Mouse (Mus musculus) liver, embryonic 12.5 days (tissue): ENCODE results near the gene Dgkg. TPM values are rescaled to one million over a fixed set of nuclear protein-coding genes. Genes with fewer than 3 reads are reported as not detected.

Experiments
- ATAC-seq: fragments of 200-750 bp; cut with Nextera tagmentation; 2 replicates; pipeline ENCODE4 v1.8.0; 2017; ENCODE audit warnings: moderate number of reproducible peaks, mild to moderate bottlenecking, moderate library complexity
- H3K27ac ChIP-seq: fragments of 300-500 bp; sonication (generic); 2 replicates; pipeline ENCODE4 v1.5.1; 2016; ENCODE audit warnings: mild to moderate bottlenecking
- H3K27me3 ChIP-seq: fragments of 300-500 bp; sonication (generic); replicated peaks from 2 replicates; pipeline ENCODE4 v1.6.1; 2016; ENCODE audit warnings: mild to moderate bottlenecking, moderate library complexity
- H3K36me3 ChIP-seq: fragments of 300-500 bp; sonication (generic); 2 replicates; pipeline ENCODE4 v1.6.1; 2016; ENCODE audit warnings: mild to moderate bottlenecking, moderate library complexity
- H3K4me1 ChIP-seq: fragments of 300-500 bp; sonication (generic); 2 replicates; pipeline ENCODE4 v1.6.1; 2016
- H3K4me2 ChIP-seq: fragments of 300-500 bp; sonication (generic); 2 replicates; pipeline ENCODE4 v1.6.1; 2016; ENCODE audit warnings: mild to moderate bottlenecking, moderate library complexity
- H3K4me3 ChIP-seq: fragments of 300-500 bp; sonication (generic); 2 replicates; pipeline ENCODE4 v1.5.1; 2016; ENCODE audit warnings: mild to moderate bottlenecking, moderate library complexity
- H3K9ac ChIP-seq: fragments of 300-500 bp; sonication (generic); 2 replicates; pipeline ENCODE4 v1.6.1; 2016; ENCODE audit warnings: mild to moderate bottlenecking, moderate library complexity
- H3K9me3 ChIP-seq: fragments of 300-500 bp; sonication (generic); replicated peaks from 2 replicates; pipeline ENCODE4 v1.6.1; 2016; ENCODE audit warnings: mild to moderate bottlenecking, moderate library complexity
- WGBS: fragments of 180-500 bp; shearing (Covaris S2); methylation state at CpG from one replicate; pipeline ENCODE4 v1.1.7; 2016; ENCODE audit not compliant: insufficient replicate concordance; 5-methylcytosine and 5-hydroxymethylcytosine counted together
- polyA plus RNA-seq: library from polyadenylated mRNA; unstranded; fragments of >200 nt; fragmentation: Nextera tagmentation; extraction: Ambion mirVana; gene quantifications from 2 replicates; pipeline ENCODE4 v1.2.1, GENCODE M21; 2016

Gene Dgkg
- polyA plus RNA-seq, 1 experiment from 2014 or later, result 0.89 TPM

- H3K9ac ChIP-seq, result no peak overlapping the region
- no peaks in the 10 kb centered on the region for H3K9me3 ChIP-seq
- H3K4me3 ChIP-seq, result no peak overlapping the region
- H3K4me2 ChIP-seq, result no peak overlapping the region
- WGBS, result 41% methylated on average over 2 of the region's 2 CpGs
- H3K36me3 ChIP-seq, result no peaks in the 10 kb centered on the region
- no peak for ATAC-seq
- no peaks in the 10 kb centered on the region for H3K4me1 ChIP-seq
- H3K27ac ChIP-seq, result no peak overlapping the region
- H3K27me3 ChIP-seq, result no peaks in the 10 kb centered on the region
These were observed 73.6 kb downstream of the Dgkg start for GRCm38 (mm10) chr16:22583401-22583800.

GRCm38 (mm10) chr16:22582173-22582929, 74.7 kb downstream of the Dgkg start:
- Histone ChIP-seq H3K9ac (no peak overlapping the region), H3K4me3 (no peak overlapping the region), H3K27me3 (no peaks in the 10 kb centered on the region), H3K4me2 (no peak overlapping the region), H3K36me3 (no peaks in the 10 kb centered on the region), H3K27ac (no peak overlapping the region), H3K9me3 (no peaks in the 10 kb centered on the region), H3K4me1 (no peaks in the 10 kb centered on the region)
- WGBS, result 65% methylated on average over 11 of the region's 11 CpGs
- ATAC-seq, result no peak

DNA sequence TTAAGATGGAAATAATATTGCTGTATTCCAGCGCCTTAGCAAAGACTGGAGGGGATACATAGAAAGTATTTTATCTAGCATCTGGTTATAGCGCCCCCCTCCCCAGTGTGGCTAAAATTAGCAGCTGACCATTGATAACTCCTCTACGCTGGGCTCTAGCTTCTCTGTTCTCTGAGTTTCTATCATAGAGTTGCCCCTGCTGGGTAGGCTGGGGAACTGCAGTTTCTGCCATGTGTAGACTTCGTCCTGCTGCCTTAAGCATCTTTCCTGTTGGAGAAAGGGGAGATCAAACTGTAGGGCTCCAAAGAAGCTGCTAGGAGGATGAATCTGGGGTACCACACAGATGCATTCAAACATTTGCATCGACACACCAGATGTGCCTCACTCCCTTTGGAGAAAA, 76.9 kb downstream of the Dgkg start:
- Histone ChIP-seq H3K9ac (no peak overlapping the region), H3K27me3 (no peaks in the 10 kb centered on the region), H3K4me1 (no peaks in the 10 kb centered on the region), H3K9me3 (no peaks in the 10 kb centered on the region), H3K4me3 (no peak overlapping the region), H3K4me2 (no peak overlapping the region), H3K36me3 (no peaks in the 10 kb centered on the region), H3K27ac (no peak overlapping the region)
- WGBS, result 27% methylated on average over 5 of the region's 5 CpGs
- ATAC-seq, result no peak

DNA sequence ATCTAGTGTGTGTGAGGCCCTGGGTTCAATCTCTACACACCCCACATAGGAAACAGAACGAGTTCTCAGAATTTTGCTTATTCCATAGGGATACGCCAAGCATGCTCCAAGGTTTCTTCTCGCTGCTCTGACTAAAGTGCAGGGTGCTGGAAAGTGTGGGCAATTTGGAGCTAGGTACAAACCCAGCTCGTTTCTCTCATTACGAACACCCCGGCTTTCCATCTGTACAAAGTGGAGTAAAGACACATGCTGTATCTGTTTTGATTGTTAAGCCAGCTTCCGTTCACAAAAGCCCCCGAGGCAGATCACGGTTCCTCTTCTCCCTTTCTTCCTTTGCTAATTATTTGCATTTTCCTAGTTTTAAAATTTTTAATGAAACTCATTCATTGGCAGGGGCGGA, 78.1 kb downstream of the Dgkg start:
- no peaks in the 10 kb centered on the region for H3K9me3 ChIP-seq
- no peak overlapping the region for H3K4me2 ChIP-seq
- H3K27me3 ChIP-seq, result no peaks in the 10 kb centered on the region
- WGBS, result 66% methylated on average over 10 of the region's 10 CpGs
- H3K36me3 ChIP-seq, result no peaks in the 10 kb centered on the region
- no peak overlapping the region for H3K4me3 ChIP-seq
- H3K27ac ChIP-seq, result no peak overlapping the region
- H3K9ac ChIP-seq, result no peak overlapping the region
- no peak for ATAC-seq
- no peaks in the 10 kb centered on the region for H3K4me1 ChIP-seq

- WGBS, result 37% methylated on average over 8 of the region's 8 CpGs
- peaks cover 6% of the 10 kb centered on the region for H3K27me3 ChIP-seq
- no peaks in the 10 kb centered on the region for H3K36me3 ChIP-seq
- H3K27ac ChIP-seq, result no peak overlapping the region
- H3K4me1 ChIP-seq, result no peaks in the 10 kb centered on the region
- H3K4me2 ChIP-seq, result no peak overlapping the region
- ATAC-seq, result no peak
- H3K4me3 ChIP-seq, result no peak overlapping the region
- H3K9ac ChIP-seq, result no peak overlapping the region
- H3K9me3 ChIP-seq, result no peaks in the 10 kb centered on the region
These were observed 79.4 kb downstream of the Dgkg start for GRCm38 (mm10) chr16:22577656-22578055.

GRCm38 (mm10) chr16:22574164-22574563, 82.9 kb downstream of the Dgkg start:
- 46% methylated on average over 7 of the region's 7 CpGs for WGBS
- Histone ChIP-seq H3K9me3 (no peaks in the 10 kb centered on the region), H3K4me1 (no peaks in the 10 kb centered on the region), H3K4me3 (no peak overlapping the region), H3K9ac (no peak overlapping the region), H3K4me2 (no peak overlapping the region), H3K36me3 (no peaks in the 10 kb centered on the region), H3K27me3 (peaks cover 12% of the 10 kb centered on the region), H3K27ac (no peak overlapping the region)
- no peak for ATAC-seq

DNA sequence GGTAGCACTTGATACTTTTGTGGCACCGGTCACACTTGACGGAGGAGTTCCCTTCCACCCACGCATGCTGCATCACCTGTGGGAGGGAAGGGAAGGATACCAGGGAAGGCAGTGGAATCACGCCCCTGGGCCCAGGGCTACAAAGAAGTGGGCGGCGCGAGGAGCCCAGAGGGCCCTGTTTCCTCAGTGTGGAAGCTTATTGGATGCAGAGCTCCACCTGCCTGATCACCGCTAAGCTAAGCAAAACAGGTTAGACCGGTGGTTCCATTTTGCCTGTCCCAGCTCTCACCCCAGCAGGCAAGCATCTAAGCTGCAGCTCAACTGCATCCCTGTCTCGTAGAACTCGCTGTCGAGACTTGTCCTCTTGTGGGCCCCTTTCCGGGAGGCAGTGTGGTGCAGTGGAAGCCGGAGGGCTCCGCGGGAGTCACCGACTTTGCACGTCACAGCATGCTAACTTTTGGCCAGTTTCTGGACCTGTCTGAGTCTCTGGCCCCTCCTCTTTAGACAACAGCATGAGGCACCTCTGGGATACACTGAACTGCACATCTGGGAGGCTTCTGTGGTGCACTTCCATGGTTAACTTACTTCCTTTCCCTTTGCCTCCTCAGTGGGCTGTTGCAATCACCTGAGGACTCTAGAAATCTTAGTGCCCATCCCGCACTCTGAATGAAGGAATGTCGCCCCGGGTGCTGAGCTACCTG, 84.2 kb downstream of the Dgkg start:
- H3K9me3 ChIP-seq, result no peaks in the 10 kb centered on the region
- H3K27ac ChIP-seq, result no peak overlapping the region
- ATAC-seq, result no peak
- no peak overlapping the region for H3K4me3 ChIP-seq
- H3K27me3 ChIP-seq, result peaks cover 12% of the 10 kb centered on the region
- H3K4me1 ChIP-seq, result no peaks in the 10 kb centered on the region
- WGBS, result 30% methylated on average over 21 of the region's 21 CpGs
- no peaks in the 10 kb centered on the region for H3K36me3 ChIP-seq
- H3K4me2 ChIP-seq, result no peak overlapping the region
- H3K9ac ChIP-seq, result no peak overlapping the region

- Histone ChIP-seq H3K27me3 (no peaks in the 10 kb centered on the region), H3K4me1 (no peaks in the 10 kb centered on the region), H3K36me3 (no peaks in the 10 kb centered on the region), H3K27ac (no peak overlapping the region), H3K9ac (no peak overlapping the region), H3K9me3 (no peaks in the 10 kb centered on the region), H3K4me3 (no peak overlapping the region), H3K4me2 (no peak overlapping the region)
- WGBS, result 55% methylated on average over 3 of the region's 3 CpGs
- no peak for ATAC-seq
These were observed 92.1 kb downstream of the Dgkg start for GRCm38 (mm10) chr16:22564907-22565272.

DNA sequence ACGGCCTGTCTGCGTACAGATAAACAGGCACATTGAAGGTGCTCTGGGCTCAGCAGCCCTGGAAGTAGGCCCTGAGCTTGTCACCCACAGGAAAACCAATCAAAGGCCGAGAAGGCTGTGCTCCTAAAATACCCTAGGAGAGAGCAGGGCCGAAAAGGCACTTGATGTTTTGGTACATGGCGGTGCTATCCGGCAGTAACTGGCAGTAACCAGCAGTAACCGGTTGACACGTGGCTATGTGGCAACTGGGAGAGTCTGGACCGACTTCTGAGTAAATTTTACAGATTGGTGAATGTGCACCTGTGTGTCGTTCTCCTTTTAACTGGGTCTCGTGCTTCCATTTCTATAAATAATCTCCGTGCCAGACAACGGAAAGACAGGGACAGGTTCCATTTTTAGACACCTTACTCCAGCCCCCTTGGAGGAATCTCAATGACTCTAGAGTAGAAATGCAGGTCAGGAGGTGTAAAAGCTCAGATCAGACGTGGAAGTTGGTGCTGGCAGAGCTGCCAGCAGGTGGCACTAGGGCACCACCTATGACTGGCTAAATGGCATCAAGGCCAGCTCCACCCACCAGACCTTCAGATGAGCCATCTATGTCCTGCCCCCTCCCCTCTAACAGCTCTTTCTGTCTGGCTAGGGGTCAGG, 92.6 kb downstream of the Dgkg start:
- H3K4me1 ChIP-seq, result no peaks in the 10 kb centered on the region
- no peaks in the 10 kb centered on the region for H3K36me3 ChIP-seq
- ATAC-seq, result no peak
- no peak overlapping the region for H3K4me2 ChIP-seq
- H3K9me3 ChIP-seq, result no peaks in the 10 kb centered on the region
- no peak overlapping the region for H3K27ac ChIP-seq
- H3K4me3 ChIP-seq, result no peak overlapping the region
- 53% methylated on average over 14 of the region's 14 CpGs for WGBS
- no peak overlapping the region for H3K9ac ChIP-seq
- no peaks in the 10 kb centered on the region for H3K27me3 ChIP-seq

GRCm38 (mm10) chr16:22563594-22563993, 93.4 kb downstream of the Dgkg start:
- Histone ChIP-seq H3K9me3 (no peaks in the 10 kb centered on the region), H3K9ac (no peak overlapping the region), H3K4me2 (no peak overlapping the region), H3K36me3 (no peaks in the 10 kb centered on the region), H3K27me3 (no peaks in the 10 kb centered on the region), H3K27ac (no peak overlapping the region), H3K4me1 (no peaks in the 10 kb centered on the region), H3K4me3 (no peak overlapping the region)
- no peak for ATAC-seq

GRCm38 (mm10) chr16:22554996-22555395, 102.0 kb downstream of the Dgkg start:
- H3K9me3 ChIP-seq, result no peaks in the 10 kb centered on the region
- no peak overlapping the region for H3K27ac ChIP-seq
- H3K4me2 ChIP-seq, result no peak overlapping the region
- peaks cover 2% of the 10 kb centered on the region; the same call in 1 of the 2 replicates for H3K4me1 ChIP-seq
- WGBS, result 25% methylated on average over 2 of the region's 2 CpGs
- no peak overlapping the region for H3K9ac ChIP-seq
- no peaks in the 10 kb centered on the region for H3K27me3 ChIP-seq
- ATAC-seq, result no peak
- H3K36me3 ChIP-seq, result no peaks in the 10 kb centered on the region
- H3K4me3 ChIP-seq, result no peak overlapping the region

- no peak for ATAC-seq
- Histone ChIP-seq H3K9ac (no peak overlapping the region), H3K27me3 (no peaks in the 10 kb centered on the region), H3K9me3 (no peaks in the 10 kb centered on the region), H3K4me1 (peaks cover 23% of the 10 kb centered on the region), H3K27ac (no peak overlapping the region), H3K4me2 (no peak overlapping the region), H3K4me3 (no peak overlapping the region), H3K36me3 (no peaks in the 10 kb centered on the region)
- WGBS, result 50% methylated on average over 9 of the region's 9 CpGs
These were observed 104.7 kb downstream of the Dgkg start for GRCm38 (mm10) chr16:22552351-22552750.
